Mouse (Mus musculus): Measurements from ENCODE around the gene Gm10282.

Gene Gm10282

GRCm38 (mm10) chr8:72348114-72348513 lies 43.1 kb upstream of the Gm10282 start:
- Histone ChIP-seq H3K4me1 (replicated peaks; ENCODE audit: low read depth, low read length) (peaks cover 92% of the 10 kb centered on the region), H3K27me3 (ENCODE audit: insufficient read depth, low read length) (no peaks in the 10 kb centered on the region), H3K36me3 (ENCODE audit: insufficient read depth, low read length) (peaks cover 72% of the 10 kb centered on the region), H3K9me3 (ENCODE audit: low read length) (no peaks in the 10 kb centered on the region), H3K4me3 (replicated peaks; ENCODE audit: low read length) (no peak overlapping the region)
- no peak for TF ChIP-seq POU5F1 (IDR thresholded peaks at IDR 0.05; ENCODE audit: borderline replicate concordance, low read length)
- TF ChIP-seq NANOG (IDR thresholded peaks at IDR 0.05; ENCODE audit: borderline replicate concordance, low read length): no peak
- TF ChIP-seq CTCF (conservative IDR thresholded peaks at IDR 0.05; ENCODE audit: low read length): no peak

GRCm38 (mm10) chr8:72347553-72347952 lies 42.5 kb upstream of the Gm10282 start:
- Histone ChIP-seq H3K27me3 (ENCODE audit: insufficient read depth, low read length) (no peaks in the 10 kb centered on the region), H3K9me3 (ENCODE audit: low read length) (no peaks in the 10 kb centered on the region), H3K36me3 (ENCODE audit: insufficient read depth, low read length) (peaks cover 72% of the 10 kb centered on the region), H3K4me1 (replicated peaks; ENCODE audit: low read depth, low read length) (peaks cover 92% of the 10 kb centered on the region), H3K4me3 (replicated peaks; ENCODE audit: low read length) (no peak overlapping the region)
- no peak for TF ChIP-seq NANOG (IDR thresholded peaks at IDR 0.05; ENCODE audit: borderline replicate concordance, low read length)
- no peak for TF ChIP-seq CTCF (conservative IDR thresholded peaks at IDR 0.05; ENCODE audit: low read length)
- no peak for TF ChIP-seq POU5F1 (IDR thresholded peaks at IDR 0.05; ENCODE audit: borderline replicate concordance, low read length)

- H3K4me1 ChIP-seq (replicated peaks; ENCODE audit: low read depth, low read length): peaks cover 93% of the 10 kb centered on the region
- no peaks in the 10 kb centered on the region for H3K9me3 ChIP-seq (ENCODE audit: low read length)
- no peaks in the 10 kb centered on the region for H3K27me3 ChIP-seq (ENCODE audit: insufficient read depth, low read length)
- TF ChIP-seq NANOG (IDR thresholded peaks at IDR 0.05; ENCODE audit: borderline replicate concordance, low read length) (no peak), CTCF (conservative IDR thresholded peaks at IDR 0.05; ENCODE audit: low read length) (no peak), POU5F1 (IDR thresholded peaks at IDR 0.05; ENCODE audit: borderline replicate concordance, low read length) (no peak)
- no peak overlapping the region for H3K4me3 ChIP-seq (replicated peaks; ENCODE audit: low read length)
- H3K36me3 ChIP-seq (ENCODE audit: insufficient read depth, low read length): peaks cover 90% of the 10 kb centered on the region
Measured at GRCm38 (mm10) chr8:72343725-72344124, 38.7 kb upstream of the Gm10282 start.

GRCm38 (mm10) chr8:72342556-72343300 lies 37.7 kb upstream of the Gm10282 start:
- no peak for TF ChIP-seq CTCF (conservative IDR thresholded peaks at IDR 0.05; ENCODE audit: low read length)
- no peak for TF ChIP-seq NANOG (IDR thresholded peaks at IDR 0.05; ENCODE audit: borderline replicate concordance, low read length)
- TF ChIP-seq POU5F1 (IDR thresholded peaks at IDR 0.05; ENCODE audit: borderline replicate concordance, low read length): no peak
- H3K36me3 ChIP-seq (ENCODE audit: insufficient read depth, low read length): peaks cover 88% of the 10 kb centered on the region

GRCm38 (mm10) chr8:72337034-72337433 lies 32.0 kb upstream of the Gm10282 start:
- H3K27me3 ChIP-seq (ENCODE audit: insufficient read depth, low read length): no peaks in the 10 kb centered on the region

More at GRCm38 (mm10) chr8:72342556-72343300, 37.7 kb upstream of the Gm10282 start:
- Histone ChIP-seq H3K9me3 (ENCODE audit: low read length) (no peaks in the 10 kb centered on the region), H3K27me3 (ENCODE audit: insufficient read depth, low read length) (no peaks in the 10 kb centered on the region), H3K4me1 (replicated peaks; ENCODE audit: low read depth, low read length) (peaks cover 93% of the 10 kb centered on the region), H3K4me3 (replicated peaks; ENCODE audit: low read length) (no peak overlapping the region)

GRCm38 (mm10) chr8:72336273-72336672 lies 31.2 kb upstream of the Gm10282 start:
- TF ChIP-seq CTCF (conservative IDR thresholded peaks at IDR 0.05; ENCODE audit: low read length) (no peak), NANOG (IDR thresholded peaks at IDR 0.05; ENCODE audit: borderline replicate concordance, low read length) (no peak), POU5F1 (IDR thresholded peaks at IDR 0.05; ENCODE audit: borderline replicate concordance, low read length) (no peak)
- no peaks in the 10 kb centered on the region for H3K27me3 ChIP-seq (ENCODE audit: insufficient read depth, low read length)
- H3K36me3 ChIP-seq (ENCODE audit: insufficient read depth, low read length): peaks cover 34% of the 10 kb centered on the region
- H3K4me3 ChIP-seq (replicated peaks; ENCODE audit: low read length): no peak overlapping the region
- H3K4me1 ChIP-seq (replicated peaks; ENCODE audit: low read depth, low read length): peaks cover 92% of the 10 kb centered on the region
- no peaks in the 10 kb centered on the region for H3K9me3 ChIP-seq (ENCODE audit: low read length)

More at GRCm38 (mm10) chr8:72337034-72337433, 32.0 kb upstream of the Gm10282 start:
- peaks cover 42% of the 10 kb centered on the region for H3K36me3 ChIP-seq (ENCODE audit: insufficient read depth, low read length)
- no peaks in the 10 kb centered on the region for H3K9me3 ChIP-seq (ENCODE audit: low read length)
- peaks cover 92% of the 10 kb centered on the region for H3K4me1 ChIP-seq (replicated peaks; ENCODE audit: low read depth, low read length)
- TF ChIP-seq NANOG (IDR thresholded peaks at IDR 0.05; ENCODE audit: borderline replicate concordance, low read length) (no peak), POU5F1 (IDR thresholded peaks at IDR 0.05; ENCODE audit: borderline replicate concordance, low read length) (no peak), CTCF (conservative IDR thresholded peaks at IDR 0.05; ENCODE audit: low read length) (no peak)
- no peak overlapping the region for H3K4me3 ChIP-seq (replicated peaks; ENCODE audit: low read length)

- peak overlapping the region; percentile 32; the same call in 1 of the 2 replicates for H3K4me3 ChIP-seq (replicated peaks; ENCODE audit: low read length)
- peaks cover 13% of the 10 kb centered on the region for H3K36me3 ChIP-seq (ENCODE audit: insufficient read depth, low read length)
- H3K9me3 ChIP-seq (ENCODE audit: low read length): no peaks in the 10 kb centered on the region
- TF ChIP-seq POU5F1 (IDR thresholded peaks at IDR 0.05; ENCODE audit: borderline replicate concordance, low read length) (peak; percentile 24; the same call in 1 of the 2 replicates), CTCF (conservative IDR thresholded peaks at IDR 0.05; ENCODE audit: low read length) (no peak), NANOG (IDR thresholded peaks at IDR 0.05; ENCODE audit: borderline replicate concordance, low read length) (peak; percentile 97)
- H3K27me3 ChIP-seq (ENCODE audit: insufficient read depth, low read length): no peaks in the 10 kb centered on the region
- peaks cover 92% of the 10 kb centered on the region for H3K4me1 ChIP-seq (replicated peaks; ENCODE audit: low read depth, low read length)
Measured at GRCm38 (mm10) chr8:72334144-72334641, 29.1 kb upstream of the Gm10282 start.

GRCm38 (mm10) chr8:72333429-72334143 lies 28.5 kb upstream of the Gm10282 start:
- Histone ChIP-seq H3K27me3 (ENCODE audit: insufficient read depth, low read length) (no peaks in the 10 kb centered on the region), H3K9me3 (ENCODE audit: low read length) (no peaks in the 10 kb centered on the region), H3K4me3 (replicated peaks; ENCODE audit: low read length) (peak overlapping the region; percentile 32), H3K4me1 (replicated peaks; ENCODE audit: low read depth, low read length) (peaks cover 89% of the 10 kb centered on the region), H3K36me3 (ENCODE audit: insufficient read depth, low read length) (peaks cover 8% of the 10 kb centered on the region)
- no peak for TF ChIP-seq POU5F1 (IDR thresholded peaks at IDR 0.05; ENCODE audit: borderline replicate concordance, low read length)
- no peak for TF ChIP-seq CTCF (conservative IDR thresholded peaks at IDR 0.05; ENCODE audit: low read length)
- TF ChIP-seq NANOG (IDR thresholded peaks at IDR 0.05; ENCODE audit: borderline replicate concordance, low read length): no peak

All from E14TG2a.4 (cell line).